Mouse (Mus musculus): ENCODE measurements around the gene Znhit2. TPM values are rescaled to one million over a fixed set of nuclear protein-coding genes. Genes with fewer than 3 reads are reported as not detected.
A peak's percentile ranks its signal among the peaks of the same experiment; 100 is the strongest.
"Not testable (repeated sequence)": the region's sequence is repeated elsewhere in the genome, so short reads cannot be mapped to it uniquely, and the experiment has no call there.

Gene Znhit2
- polyA plus RNA-seq, 1 experiment from 2014 or later: 28.6 TPM

DNA sequence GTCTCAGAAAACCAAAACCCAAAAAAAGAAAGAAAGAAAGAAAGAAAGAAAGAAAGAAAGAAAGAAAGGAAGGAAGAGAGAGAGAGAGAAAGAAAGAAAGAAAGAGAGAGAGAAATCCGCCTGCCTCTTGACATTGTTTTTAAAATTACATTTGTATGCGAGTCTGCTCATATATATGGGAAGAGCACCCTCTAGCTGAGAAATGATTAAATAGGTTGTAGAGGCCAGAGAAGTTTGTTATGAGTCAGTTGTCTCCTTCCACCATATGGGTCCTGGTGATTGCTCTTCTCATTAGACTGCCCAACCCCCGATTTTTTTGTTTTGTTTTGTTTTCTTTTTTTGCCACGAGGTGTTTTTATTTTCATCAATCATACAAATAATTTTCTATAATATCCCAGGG lies 16.9 kb upstream of the Znhit2 start:
- peaks cover 17% of the 10 kb centered on the region for H3K4me1 ChIP-seq (replicated peaks; ENCODE audit: control insufficient read depth, insufficient read depth, low read length)
- H3K27me3 ChIP-seq (ENCODE audit: control insufficient read depth, insufficient read depth, low read depth, low read length); H3K36me3 ChIP-seq (ENCODE audit: control insufficient read depth, insufficient read depth, low read length); H3K4me3 ChIP-seq (ENCODE audit: low read length); H3K9ac ChIP-seq (ENCODE audit: low read length); H3K27ac ChIP-seq (ENCODE audit: low read length); H3K4me2 ChIP-seq (ENCODE audit: low read depth, low read length); ATAC-seq (ENCODE audit: low read depth); H3K9me3 ChIP-seq (ENCODE audit: control insufficient read depth, low read length): not testable (repeated sequence)
- 30% methylated on average over 4 of the region's 4 CpGs for WGBS

DNA sequence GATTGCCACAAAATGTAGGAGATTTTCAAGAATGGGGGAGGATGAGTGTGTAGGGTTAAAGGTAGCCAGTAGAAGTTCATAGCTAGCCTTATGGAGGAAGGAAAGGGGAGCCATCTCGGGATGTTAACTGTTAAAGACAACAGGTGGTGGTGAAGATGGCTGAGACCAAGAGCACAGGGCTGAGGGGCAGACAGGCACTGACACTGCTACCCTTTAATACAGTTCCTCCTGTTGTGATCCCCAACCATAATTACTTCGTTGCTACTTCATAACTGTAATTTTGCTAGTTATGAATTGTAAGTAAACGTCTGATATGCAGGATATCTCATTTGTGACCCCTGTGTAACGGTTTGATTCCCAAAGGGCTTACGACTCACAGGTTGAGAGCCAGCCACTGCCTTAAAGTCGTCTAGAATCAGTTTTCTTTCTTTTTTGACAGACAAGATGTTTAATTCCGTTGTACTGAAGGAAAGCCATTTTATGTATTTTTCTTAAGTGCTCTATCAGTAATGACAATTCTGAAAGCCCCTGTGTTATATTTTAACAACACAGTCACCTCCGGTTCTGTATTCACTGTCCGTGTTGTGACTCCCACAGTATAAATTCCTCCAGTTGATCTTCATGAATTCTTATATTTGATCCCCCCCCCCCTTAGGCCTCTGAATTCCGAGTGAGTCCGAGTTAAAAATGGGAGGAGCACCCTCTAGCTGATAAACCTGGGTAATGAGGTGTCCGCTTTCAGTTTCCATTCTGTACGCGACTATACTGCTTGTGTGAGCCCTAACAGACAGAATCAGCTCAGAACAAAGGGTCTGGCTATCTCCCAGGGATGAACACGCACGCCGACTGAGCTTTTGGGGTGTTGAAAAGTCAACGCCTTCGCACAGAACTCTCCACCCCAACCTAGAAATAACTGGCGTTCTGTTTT lies 15.4 kb upstream of the Znhit2 start:
- Histone ChIP-seq H3K27me3 (ENCODE audit: control insufficient read depth, insufficient read depth, low read depth, low read length) (no peaks in the 10 kb centered on the region), H3K4me3 (ENCODE audit: low read length) (peak overlapping the region; percentile 95), H3K27ac (ENCODE audit: low read length) (peak overlapping the region; percentile 99), H3K4me1 (replicated peaks; ENCODE audit: control insufficient read depth, insufficient read depth, low read length) (peaks cover 17% of the 10 kb centered on the region), H3K36me3 (ENCODE audit: control insufficient read depth, insufficient read depth, low read length) (peaks cover 21% of the 10 kb centered on the region), H3K4me2 (ENCODE audit: low read depth, low read length) (peak overlapping the region; percentile 91), H3K9ac (ENCODE audit: low read length) (peak overlapping the region; percentile 86), H3K9me3 (ENCODE audit: control insufficient read depth, low read length) (no peaks in the 10 kb centered on the region)
- ATAC-seq (ENCODE audit: low read depth): peak; percentile 24
- 11% methylated on average over 20 of the region's 20 CpGs for WGBS

DNA sequence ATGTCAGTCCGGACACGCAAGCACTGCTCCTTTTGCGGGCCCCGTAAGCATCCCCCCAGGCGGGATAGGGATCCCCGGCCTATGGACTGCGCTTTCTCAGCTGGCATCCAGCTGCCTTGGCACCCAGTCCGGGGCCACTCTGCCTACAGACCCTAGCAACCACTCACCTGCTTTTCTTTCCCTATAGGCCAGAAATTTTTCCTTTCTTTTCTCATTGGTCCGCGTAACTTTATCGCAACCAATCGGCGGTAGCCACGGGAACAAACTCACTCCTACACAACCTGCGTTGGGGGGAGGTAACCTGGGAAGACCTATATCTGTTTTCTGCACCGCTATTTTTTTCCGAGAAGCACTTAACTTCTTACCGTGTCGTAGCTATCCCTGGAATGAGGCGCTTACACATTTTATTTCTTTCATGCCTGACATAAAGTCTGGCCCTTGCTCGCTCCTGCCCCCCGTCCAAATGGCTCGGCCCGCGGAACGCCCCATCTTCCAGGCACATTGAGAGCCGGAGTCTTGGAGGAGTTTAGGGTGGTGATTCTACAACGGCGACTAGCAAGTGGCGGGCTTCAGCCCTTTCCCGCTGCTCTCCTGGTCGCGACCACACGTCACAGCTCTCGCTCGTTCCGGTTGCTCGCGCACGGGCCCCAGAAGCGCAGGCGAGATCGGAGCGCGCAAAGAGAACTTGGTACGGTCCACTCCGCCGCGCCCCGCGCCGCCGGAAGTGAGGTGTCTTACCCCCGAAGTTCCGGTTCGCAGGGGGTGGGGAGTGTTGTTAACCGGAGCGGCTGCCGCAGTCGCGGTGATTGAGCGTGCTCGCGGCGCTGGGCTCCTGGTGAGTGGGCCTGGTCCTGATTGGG lies 14.5 kb upstream of the Znhit2 start, which contains the start of gene Syvn1:
TSS of gene Syvn1 (plus strand) at position 283 of the 860 bp plus-strand sequence.
- peak within 1 kb of the TSS; percentile 91 for H3K4me2 ChIP-seq (ENCODE audit: low read depth, low read length)
- peak; percentile 93 for ATAC-seq (ENCODE audit: low read depth)
- WGBS: under 1% methylated on average over 59 of the region's 65 CpGs
- peaks cover 17% of the 10 kb centered on the region for H3K4me1 ChIP-seq (replicated peaks; ENCODE audit: control insufficient read depth, insufficient read depth, low read length)
- peaks cover 29% of the 10 kb centered on the region for H3K36me3 ChIP-seq (ENCODE audit: control insufficient read depth, insufficient read depth, low read length)
- no peaks in the 10 kb centered on the region for H3K9me3 ChIP-seq (ENCODE audit: control insufficient read depth, low read length)
- H3K9ac ChIP-seq (ENCODE audit: low read length): peak within 1 kb of the TSS; percentile 94
- no peaks in the 10 kb centered on the region for H3K27me3 ChIP-seq (ENCODE audit: control insufficient read depth, insufficient read depth, low read depth, low read length)
- peak within 1 kb of the TSS; percentile 99 for H3K27ac ChIP-seq (ENCODE audit: low read length)
- peak within 1 kb of the TSS; percentile 95 for H3K4me3 ChIP-seq (ENCODE audit: low read length)

DNA sequence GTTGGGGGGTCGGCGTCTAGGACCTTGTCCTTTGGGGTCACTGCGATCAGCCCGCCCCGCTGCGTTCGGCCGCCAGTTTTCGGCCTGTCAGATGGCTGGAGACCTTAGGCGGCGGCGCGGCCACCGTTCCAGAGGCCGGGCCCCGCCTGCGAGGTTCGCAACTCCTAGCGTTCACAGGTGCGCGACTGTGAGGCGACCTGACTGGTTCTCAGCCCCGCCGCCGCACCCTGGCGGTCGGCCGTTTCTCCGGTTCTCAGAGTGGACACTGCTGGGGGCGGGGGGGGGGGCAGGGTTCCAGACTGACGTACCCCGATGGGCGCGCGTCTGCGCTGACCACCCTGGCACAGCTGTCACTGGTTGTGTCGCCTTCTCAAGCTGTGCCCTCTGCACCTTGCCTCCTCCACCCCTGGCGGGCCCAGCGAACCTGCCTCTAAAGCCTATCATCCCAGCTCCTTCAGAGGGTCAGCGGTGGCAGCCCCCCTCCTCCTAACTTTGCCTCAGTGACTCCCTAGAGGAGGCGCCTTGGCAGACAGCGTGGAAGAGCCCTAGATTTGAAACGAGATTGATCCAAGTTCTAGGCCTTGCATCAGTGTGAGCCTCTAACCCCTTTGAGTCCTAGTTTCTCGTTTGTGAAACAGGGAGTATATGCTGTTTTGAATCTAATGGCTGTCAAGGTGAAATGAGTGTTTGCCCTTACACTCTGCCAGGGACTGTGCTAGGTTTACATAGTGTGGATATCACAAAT lies 13.7 kb upstream of the Znhit2 start:
- WGBS: under 1% methylated on average over 43 of the region's 44 CpGs
- peak; percentile 10 for ATAC-seq (ENCODE audit: low read depth)
- Histone ChIP-seq H3K9ac (ENCODE audit: low read length) (peak overlapping the region; percentile 94), H3K27me3 (ENCODE audit: control insufficient read depth, insufficient read depth, low read depth, low read length) (no peaks in the 10 kb centered on the region), H3K4me1 (replicated peaks; ENCODE audit: control insufficient read depth, insufficient read depth, low read length) (peaks cover 17% of the 10 kb centered on the region), H3K9me3 (ENCODE audit: control insufficient read depth, low read length) (no peaks in the 10 kb centered on the region), H3K4me3 (ENCODE audit: low read length) (peak overlapping the region; percentile 95), H3K36me3 (ENCODE audit: control insufficient read depth, insufficient read depth, low read length) (peaks cover 37% of the 10 kb centered on the region), H3K4me2 (ENCODE audit: low read depth, low read length) (peak overlapping the region; percentile 91), H3K27ac (ENCODE audit: low read length) (peak overlapping the region; percentile 99)

DNA sequence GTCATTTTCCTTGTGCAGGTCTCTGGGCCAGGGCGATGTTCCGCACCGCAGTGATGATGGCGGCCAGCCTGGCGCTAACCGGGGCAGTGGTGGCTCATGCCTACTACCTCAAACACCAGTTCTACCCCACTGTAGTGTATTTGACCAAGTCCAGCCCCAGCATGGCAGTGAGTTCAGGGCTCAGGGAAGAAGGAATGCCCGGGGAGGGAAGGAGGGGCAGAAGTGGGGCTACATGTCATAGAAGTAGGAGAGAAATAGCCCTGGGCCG lies 13.2 kb upstream of the Znhit2 start:
- Histone ChIP-seq H3K27me3 (ENCODE audit: control insufficient read depth, insufficient read depth, low read depth, low read length) (no peaks in the 10 kb centered on the region), H3K4me2 (ENCODE audit: low read depth, low read length) (peak overlapping the region; percentile 91), H3K36me3 (ENCODE audit: control insufficient read depth, insufficient read depth, low read length) (peaks cover 42% of the 10 kb centered on the region), H3K9me3 (ENCODE audit: control insufficient read depth, low read length) (no peaks in the 10 kb centered on the region), H3K27ac (ENCODE audit: low read length) (no peak overlapping the region), H3K4me3 (ENCODE audit: low read length) (peak overlapping the region; percentile 95), H3K9ac (ENCODE audit: low read length) (peak overlapping the region; percentile 94), H3K4me1 (replicated peaks; ENCODE audit: control insufficient read depth, insufficient read depth, low read length) (peaks cover 17% of the 10 kb centered on the region)
- no peak for ATAC-seq (ENCODE audit: low read depth)
- 77% methylated on average over 8 of the region's 8 CpGs for WGBS

DNA sequence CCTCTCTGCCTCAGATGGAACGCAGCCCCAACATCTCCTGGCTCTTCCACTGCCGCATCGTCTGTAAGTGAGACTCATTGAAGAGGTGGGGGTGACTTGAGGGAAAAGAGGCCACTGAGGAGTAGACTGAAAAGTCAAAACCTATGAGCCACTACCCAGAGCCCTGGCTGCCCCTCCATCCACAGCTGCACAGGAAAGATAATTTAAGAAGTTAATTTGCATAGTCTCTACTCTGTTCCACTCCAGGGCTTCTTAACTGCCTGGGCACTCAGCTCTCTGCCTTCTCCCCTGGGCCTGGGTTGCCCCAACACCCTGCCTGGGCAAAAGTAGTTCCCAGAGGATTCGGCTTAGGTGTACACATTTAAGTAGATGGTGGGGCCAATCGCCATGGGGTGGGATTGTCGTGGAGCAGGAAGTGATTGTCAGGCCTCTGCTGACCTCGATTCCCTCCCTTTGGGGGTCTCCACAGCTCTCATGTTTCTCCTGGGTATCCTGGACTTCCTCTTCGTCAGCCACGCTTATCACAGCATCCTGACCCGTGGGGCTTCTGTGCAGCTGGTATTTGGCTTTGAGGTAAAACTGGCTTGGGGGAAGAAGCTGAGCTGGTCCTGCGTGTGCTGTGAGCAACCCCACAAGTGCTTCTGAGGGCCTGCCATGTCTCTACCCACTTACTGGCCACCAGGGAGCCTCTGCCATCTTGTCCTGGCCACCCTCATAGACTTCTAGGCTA lies 12.1 kb upstream of the Znhit2 start:
- H3K4me1 ChIP-seq (replicated peaks; ENCODE audit: control insufficient read depth, insufficient read depth, low read length): peaks cover 17% of the 10 kb centered on the region
- H3K9ac ChIP-seq (ENCODE audit: low read length): no peak overlapping the region
- no peak overlapping the region for H3K4me3 ChIP-seq (ENCODE audit: low read length)
- no peak for ATAC-seq (ENCODE audit: low read depth)
- no peak overlapping the region for H3K27ac ChIP-seq (ENCODE audit: low read length)
- H3K36me3 ChIP-seq (ENCODE audit: control insufficient read depth, insufficient read depth, low read length): peaks cover 50% of the 10 kb centered on the region
- 84% methylated on average over 11 of the region's 11 CpGs for WGBS
- no peaks in the 10 kb centered on the region for H3K27me3 ChIP-seq (ENCODE audit: control insufficient read depth, insufficient read depth, low read depth, low read length)
- no peaks in the 10 kb centered on the region for H3K9me3 ChIP-seq (ENCODE audit: control insufficient read depth, low read length)
- H3K4me2 ChIP-seq (ENCODE audit: low read depth, low read length): no peak overlapping the region

DNA sequence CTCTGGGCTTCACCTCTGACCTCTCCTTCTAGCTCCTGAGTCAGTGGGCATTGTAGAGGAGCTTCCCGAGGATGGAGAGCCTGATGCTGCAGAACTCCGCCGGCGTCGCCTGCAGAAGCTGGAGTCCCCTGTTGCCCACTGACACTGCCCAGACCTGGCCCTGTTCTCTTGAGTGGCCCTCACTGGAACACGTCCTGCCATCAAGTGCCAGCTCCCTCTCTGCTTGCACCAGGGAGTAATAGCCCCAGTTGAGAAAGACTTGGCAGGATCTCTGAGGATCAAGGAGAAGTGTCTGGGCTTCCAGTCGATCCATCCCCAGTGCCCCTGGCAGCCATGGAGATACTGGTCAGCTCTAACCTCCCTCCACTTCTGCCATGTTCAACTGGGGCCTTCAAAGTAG lies 8.5 kb upstream of the Znhit2 start:
- Histone ChIP-seq H3K9me3 (ENCODE audit: control insufficient read depth, low read length) (no peaks in the 10 kb centered on the region), H3K4me2 (ENCODE audit: low read depth, low read length) (no peak overlapping the region), H3K9ac (ENCODE audit: low read length) (no peak overlapping the region), H3K27me3 (ENCODE audit: control insufficient read depth, insufficient read depth, low read depth, low read length) (no peaks in the 10 kb centered on the region), H3K4me1 (replicated peaks; ENCODE audit: control insufficient read depth, insufficient read depth, low read length) (peaks cover 15% of the 10 kb centered on the region), H3K4me3 (ENCODE audit: low read length) (no peak overlapping the region), H3K36me3 (ENCODE audit: control insufficient read depth, insufficient read depth, low read length) (peaks cover 61% of the 10 kb centered on the region), H3K27ac (ENCODE audit: low read length) (no peak overlapping the region)
- WGBS: 87% methylated on average over 7 of the region's 7 CpGs
- no peak for ATAC-seq (ENCODE audit: low read depth)

DNA sequence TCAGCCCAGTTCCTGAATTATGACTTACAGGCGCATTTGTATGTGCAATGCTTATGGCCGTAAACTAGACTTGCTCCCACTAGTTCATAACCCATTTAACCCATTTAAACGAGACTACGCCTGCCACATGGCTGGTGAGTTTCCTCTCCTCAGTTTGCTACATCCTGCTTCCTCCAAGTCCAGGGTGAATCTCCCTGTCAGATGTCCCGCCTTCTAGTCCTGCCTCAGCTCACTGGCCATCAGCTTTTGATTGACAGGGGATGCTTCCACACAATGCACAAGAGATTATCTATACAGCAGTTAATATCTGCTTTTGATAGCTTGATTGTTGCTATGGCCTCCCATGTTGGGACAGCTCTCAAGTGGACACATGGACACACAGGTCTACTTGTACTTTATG lies 6.7 kb upstream of the Znhit2 start:
- Histone ChIP-seq H3K27ac (ENCODE audit: low read length) (no peak overlapping the region), H3K9ac (ENCODE audit: low read length) (no peak overlapping the region), H3K4me1 (replicated peaks; ENCODE audit: control insufficient read depth, insufficient read depth, low read length) (peaks cover 14% of the 10 kb centered on the region), H3K4me2 (ENCODE audit: low read depth, low read length) (no peak overlapping the region), H3K27me3 (ENCODE audit: control insufficient read depth, insufficient read depth, low read depth, low read length) (no peaks in the 10 kb centered on the region), H3K36me3 (ENCODE audit: control insufficient read depth, insufficient read depth, low read length) (peaks cover 57% of the 10 kb centered on the region), H3K9me3 (ENCODE audit: control insufficient read depth, low read length) (no peaks in the 10 kb centered on the region), H3K4me3 (ENCODE audit: low read length) (no peak overlapping the region)
- ATAC-seq (ENCODE audit: low read depth): no peak
- 74% methylated on average over 5 of the region's 5 CpGs for WGBS

Data from lung, embryonic 16.5 days (tissue).